Mouse (Mus musculus) cerebellum, adult 9-11 months (tissue): Measurements from ENCODE around the gene Polr3b.

Experiments
- DNase-seq: peaks from one replicate; pipeline ENCODE4 v3.0.0; 2022

The Polr3b gene

DNA sequence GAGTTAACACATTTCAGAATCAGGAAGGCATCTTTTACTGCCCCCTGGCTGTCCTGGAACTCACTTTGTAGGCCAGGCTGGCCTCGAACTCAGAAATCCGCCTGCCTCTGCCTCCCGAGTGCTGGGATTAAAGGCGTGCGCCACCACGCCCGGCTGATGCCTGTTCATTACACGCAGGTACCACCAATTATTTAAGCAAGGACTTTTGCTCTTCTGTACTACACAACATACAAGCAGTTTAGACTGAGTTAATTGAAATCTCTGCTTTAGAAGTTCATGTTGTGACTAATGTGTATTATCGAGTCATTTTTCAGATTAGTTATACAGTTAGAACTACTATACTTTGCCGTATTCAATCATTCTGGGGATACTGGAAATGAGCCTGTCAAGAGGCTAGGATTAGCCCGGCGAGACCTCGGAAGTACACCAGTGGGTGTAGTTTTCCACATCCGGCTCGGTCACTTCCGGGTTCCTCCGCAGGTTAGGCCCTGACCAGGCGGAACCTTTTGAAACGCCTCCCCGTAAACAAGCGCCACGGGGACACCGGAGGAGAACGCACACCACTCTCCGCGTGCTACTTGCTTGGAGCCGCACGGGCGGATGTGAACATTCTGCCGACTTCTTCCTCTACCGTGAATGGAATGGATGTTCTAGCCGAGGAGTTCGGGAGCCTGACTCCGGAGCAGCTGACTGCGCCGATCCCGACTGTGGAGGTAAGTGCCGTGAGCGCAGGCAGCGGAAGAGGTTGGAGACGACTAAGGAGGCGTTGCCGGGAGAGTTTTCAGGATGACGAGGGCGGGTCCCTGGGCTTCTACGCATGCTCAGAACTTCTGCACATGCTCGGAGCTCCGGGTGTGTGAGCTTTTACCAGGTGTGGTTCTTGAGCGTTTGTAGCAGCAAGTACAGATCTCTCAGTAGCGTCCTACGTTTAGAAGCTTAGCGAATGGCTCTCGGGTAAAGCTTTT lies at the start of gene Polr3b:
Gene Polr3b, plus strand, starts transcription at position 467 of the 965 bp plus-strand sequence.
- DNase-seq: peak; percentile 95

DNA sequence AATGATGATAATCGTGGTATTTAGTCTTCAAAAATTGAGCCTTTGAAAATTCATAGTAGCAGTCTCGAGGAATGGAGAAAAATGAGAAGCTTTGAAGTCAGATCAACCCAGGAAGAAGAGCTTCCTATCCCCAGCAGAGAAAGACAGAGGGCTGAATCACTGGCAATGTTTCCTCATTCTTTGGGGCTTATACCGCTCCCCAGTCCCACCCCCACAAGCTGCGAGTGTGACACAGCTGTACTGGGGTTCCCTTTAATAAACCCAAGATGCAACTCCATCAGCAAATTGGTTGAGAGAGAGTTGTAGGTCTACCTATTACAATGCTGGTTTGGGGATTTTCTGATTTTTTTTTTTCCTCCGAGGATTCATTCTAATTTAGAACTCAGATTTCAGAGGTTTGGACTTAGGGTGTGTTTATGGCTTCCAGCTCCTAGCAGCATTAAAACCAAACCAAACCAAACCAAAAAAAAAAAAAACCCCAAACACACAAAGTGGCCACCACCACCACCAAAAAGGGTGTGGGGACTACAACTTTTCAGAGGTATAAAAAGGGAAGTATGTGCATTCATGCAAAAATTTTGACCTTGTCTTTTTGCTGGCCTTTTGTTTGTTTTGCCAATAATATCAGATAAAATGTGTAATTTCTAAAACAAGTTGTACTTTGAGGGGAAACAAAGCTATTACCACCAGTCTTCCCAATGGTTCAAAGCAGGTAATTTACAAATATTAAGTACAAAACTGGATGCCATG lies 48.2 kb upstream of the Polr3b start:
- DNase-seq: no peak

DNA sequence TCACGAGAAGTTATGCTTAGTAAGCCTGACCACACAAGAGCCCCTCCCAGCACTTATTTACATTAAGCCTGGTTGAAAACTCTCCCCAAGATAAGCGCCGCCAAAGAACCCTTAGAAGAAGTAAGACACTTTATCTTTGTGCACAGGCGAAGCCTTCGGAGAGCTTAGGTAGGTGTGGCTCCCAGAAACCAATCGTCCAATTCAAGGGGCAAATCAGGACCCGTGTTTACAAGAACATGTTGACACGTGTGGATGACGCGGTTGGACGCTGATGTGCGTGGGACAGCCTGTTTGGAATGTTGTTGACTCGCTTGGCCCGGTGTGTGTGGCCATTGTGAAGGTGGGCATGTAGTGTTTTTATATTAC lies 46.1 kb upstream of the Polr3b start:
- DNase-seq: no peak

DNA sequence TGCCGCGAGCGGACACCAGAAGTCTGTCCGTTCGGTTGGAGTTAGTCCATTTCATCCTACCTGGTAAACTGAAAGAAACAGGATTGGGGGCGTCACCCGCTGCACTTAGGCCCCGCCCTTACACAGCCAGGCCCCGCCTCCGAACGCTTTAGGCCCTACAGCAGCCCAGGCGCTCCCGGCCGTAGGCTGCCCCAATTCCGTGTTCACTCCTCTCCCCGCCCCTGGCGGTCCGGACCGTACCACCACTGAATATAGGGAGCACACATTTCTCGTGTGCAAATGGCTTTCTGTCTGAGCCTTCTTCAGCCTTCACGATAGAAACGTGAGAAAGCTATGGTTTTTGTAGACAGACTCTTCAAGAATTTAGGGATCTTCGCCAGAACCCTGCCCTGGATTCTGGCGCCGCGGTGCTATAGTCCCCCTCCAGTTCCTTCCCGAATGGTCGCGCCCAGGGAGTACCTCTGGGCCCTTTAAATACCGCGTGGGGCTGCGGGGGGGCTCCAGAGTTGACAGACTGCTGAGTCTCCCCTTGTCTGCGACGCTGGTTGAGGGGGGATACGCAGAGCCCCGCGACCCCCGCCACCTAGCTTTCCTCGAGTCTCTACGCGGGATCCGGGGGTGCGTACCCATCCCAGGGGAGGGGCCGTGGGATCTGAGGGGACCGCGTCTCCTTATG lies 45.6 kb upstream of the Polr3b start, which contains the start of gene Tcp11l2:
Gene Tcp11l2, plus strand, starts transcription at position 232 of the 676 bp plus-strand sequence.
- DNase-seq: peak; percentile 97

DNA sequence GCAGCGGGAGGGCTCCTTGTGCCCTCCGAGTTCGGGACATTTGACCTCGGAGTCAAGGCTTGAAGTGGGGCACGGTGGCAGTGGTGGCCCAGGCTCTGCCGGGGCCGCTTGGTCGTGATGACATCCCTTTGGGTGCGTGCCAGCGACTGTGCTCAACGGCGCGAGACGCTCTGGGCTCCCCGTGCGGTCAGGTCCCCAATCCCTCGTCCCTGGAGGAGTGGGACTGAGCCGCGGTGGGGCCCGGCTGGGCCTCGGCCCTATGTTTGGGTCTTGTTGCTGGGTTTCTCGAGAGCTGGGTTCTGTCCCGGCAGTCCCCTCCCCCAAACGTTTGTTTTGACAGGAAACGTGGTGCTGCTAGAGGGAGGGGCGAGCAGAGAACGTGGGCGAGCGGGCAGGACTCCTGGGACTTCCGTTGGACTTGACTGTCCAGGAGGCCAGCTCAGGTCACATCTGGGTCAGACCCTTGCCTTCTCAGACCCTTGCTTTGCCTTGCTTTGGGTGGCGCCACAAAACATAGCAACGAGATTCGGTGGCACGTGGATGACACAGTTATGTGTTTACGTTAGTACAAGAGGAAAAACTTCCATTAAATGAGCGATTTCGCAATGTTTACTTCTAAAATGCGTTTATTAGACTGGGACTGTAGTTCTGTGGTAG lies 44.9 kb upstream of the Polr3b start:
- peak; percentile 86 for DNase-seq

DNA sequence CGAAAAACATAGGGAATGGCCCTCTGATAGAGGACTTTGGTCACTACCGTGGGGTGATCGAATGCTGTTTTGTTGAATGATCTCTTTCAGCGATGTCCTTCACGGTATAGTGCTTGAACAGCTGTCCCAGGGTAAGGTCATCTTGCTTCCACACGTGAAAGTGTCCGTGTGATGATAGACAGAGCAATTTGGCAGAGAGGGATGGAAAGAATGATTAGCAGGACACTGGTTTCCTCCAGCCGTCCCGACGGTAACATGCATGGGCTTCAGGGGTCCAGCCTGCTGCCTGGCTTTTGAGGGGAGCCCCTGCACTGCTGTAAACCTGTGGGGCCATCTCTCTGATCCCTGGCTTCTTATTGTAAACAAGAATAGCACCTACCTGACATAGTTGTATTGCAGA lies 43.4 kb upstream of the Polr3b start:
- no peak for DNase-seq

DNA sequence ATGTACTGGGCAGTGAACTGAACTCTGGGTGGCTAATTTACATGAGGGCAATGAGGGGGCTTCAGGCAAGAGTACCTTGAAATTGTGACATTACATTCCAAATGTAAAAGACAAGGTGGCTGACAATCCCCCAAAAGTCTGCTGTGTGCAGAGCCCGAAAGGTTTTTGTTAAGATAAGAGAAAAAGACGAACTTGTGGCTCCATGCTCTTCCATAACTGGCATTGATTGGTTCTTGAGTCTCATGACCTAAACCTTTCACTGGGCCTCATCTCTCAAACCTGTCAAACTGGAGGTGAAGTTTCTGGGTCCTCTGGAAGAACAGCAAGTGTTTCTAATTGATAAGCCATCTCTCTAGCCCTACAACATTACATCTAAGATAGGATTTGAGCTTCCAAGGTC lies 42.6 kb upstream of the Polr3b start:
- no peak for DNase-seq

DNA sequence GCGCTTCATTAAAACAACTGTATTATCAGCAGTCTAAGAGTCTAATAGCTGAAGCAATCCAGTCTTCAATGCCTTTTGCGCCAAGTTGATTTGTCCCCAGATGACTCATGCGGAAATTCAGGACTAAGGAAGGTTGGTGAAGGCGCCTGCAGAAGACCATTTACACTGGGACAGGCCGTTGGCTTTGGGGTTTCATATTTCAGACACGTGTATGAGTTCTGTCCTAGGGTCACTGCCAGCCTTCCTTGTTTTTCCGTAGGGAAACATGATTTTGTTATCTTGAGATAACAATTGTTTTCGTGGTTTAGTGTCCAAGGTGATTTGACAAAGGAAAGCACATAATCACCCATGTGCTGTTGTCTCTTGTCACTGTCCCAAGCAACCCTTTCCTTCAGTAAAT lies 40.9 kb upstream of the Polr3b start:
- no peak for DNase-seq

DNA sequence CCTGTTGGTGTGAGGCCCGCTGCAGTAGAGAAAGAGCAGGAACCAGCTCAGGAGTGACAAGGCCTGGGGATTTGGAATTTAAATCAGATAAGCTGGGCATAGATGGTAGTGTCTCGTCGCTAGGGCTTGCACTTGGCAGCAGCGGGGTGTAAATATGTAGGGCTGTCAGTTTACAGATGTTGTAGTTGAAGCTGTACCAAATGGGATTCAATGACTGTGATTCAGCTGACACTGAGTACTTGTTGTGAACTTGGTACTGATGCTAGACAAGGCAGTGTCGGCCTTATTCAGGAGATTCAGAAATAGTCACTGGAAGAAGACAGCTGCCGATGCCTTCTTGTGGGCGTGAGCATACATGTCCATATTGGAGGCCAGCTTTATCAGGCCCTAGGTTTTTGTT lies 39.9 kb upstream of the Polr3b start:
- no peak for DNase-seq

DNA sequence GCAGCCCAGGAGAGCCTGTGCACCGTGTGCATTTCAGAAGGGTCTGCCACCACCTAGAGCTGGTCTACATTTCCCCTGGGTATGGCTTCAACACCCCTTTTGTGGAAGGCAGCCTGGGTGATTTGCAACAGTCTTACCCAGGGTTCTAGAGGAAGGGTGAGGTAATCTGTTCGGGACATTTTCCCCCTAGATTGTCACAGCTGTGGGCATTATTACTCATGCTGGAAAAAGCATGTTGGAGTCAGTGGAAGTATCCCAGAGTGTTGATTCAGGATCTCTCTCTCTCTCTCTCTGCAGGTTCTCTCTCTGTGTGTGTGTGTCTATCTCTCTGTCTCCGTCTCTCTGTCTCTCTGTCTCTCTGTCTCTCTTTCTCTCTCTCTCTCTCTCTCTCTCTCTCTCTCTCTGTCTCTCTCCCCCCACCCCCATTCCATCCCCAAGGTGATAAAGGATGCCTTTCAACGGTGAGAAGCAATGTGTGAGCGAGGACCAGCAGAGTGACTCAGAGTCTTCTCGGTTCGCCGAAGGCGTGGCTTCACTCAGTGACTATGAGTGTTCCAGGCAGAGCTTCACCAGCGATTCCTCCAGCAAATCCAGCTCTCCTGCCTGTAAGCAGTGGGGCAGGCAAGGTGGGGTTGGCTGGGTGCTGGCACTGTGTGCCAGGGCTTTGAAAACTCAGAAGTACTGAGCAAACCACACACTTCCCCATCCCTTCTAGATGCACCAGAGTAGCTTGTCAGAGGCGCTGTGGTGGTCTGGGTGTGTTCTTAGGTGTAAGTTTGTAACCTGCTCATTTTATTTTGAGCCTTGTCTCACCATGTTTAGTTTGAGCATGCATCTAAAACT lies 37.4 kb upstream of the Polr3b start:
- DNase-seq: no peak

DNA sequence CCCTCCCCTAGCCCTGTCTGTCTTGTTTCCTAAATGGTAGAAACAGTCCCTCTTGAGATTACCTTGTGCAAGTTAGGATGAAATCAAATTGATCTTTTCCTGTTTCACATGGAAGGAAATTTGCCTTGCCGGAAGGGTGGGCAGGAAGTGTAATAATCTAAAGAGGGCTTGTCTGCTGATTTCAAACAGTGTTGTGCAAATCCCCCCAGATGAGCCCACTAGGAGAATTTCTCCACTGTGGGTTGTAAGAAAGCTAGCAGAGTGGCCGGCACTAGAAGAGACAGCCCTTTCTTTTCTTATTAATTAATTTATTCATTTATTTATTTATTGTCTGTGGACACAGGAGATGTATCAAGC lies 36.8 kb upstream of the Polr3b start:
- no peak for DNase-seq

DNA sequence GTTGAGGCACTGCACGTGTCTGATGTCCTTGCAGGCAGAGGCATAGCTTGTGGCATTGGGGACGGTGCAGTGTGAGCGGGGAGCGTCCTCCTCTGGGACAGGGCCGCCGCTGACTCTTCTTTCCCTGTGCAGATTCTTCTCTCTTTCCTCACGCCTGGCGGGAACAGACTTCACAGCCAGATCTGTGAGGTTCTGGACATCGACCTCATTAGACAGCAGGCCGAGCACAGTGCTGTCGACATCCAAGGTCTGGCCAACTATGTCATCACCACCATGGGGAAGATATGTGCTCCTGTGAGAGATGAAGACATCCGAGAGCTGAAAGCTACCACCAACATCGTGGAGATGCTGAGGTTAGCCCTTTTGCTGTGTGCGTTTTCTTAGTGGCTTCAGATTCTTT lies 31.1 kb upstream of the Polr3b start:
- DNase-seq: peak; percentile 20

DNA sequence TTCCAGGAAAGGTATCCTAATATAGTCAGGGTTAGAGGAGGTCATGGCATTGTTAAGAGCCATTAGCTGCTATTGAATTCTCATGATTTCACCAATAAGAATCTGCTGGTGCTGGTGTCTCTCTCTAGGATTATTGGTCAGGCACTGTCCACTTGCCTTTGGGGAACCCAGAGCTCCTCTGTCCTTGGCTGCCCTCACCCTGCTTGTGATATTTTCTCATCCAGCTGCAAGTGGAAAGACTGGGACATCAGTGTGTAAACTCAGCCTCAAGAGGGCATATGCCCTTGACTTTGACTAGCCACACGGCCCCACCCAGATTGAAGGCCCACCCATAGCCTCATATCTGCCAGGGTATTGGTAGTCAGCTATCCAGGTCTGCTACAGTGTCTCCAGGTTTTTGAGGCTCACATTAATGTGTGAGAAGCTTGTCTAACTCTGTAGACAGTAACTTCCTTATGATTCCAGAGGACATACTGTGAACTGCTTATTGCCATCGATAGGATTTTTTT lies 30.4 kb upstream of the Polr3b start:
- DNase-seq: no peak

DNA sequence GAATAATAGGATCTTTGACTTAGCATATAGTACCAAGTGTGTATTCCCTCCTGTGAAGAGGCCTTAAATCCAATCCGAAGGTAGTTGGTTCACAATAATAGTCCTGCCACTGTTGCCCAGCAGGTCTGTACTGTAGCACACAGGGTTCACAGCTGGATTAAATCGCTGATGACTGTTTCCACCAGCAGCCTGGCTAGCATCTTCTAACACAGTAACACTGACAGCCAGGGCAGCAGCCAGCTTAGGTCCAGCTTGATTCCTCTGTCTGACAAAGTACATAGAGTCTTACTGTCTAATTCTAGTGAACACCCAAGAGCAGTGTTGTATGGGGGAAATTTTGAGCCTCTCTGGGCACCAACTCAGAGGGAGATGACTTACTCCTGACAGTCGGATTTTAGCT lies 29.3 kb upstream of the Polr3b start:
- DNase-seq: no peak

DNA sequence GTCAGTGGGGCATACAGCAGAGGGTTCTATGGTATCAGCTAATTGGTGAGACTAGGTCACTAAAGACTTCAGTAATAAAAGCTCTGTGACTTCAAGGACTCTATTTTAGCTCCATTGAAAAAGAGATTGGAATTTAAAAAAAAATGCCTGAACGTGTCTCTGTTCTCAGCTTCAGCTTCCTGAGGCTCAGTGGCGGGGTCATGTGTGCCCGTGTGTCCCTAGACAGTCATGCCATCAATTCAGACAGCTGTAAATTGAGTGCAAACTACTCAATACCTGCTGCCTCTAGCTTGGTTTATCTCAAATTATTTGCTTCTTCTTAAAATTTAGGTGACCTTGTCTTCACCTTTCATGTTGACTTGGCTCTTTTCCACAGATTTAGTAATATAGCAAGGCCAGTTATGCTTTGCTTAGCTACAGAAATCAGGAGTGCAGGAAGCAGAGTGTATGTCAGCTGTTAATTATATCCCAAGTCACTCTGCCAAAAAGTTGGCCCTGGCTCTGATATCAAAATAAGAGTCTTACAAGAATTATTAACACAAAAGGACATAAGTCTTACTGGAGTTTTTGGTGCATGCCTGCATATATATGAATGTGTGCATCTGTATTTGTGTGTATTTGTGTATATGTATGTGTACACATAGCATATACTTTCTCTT lies 24.8 kb upstream of the Polr3b start:
- peak; percentile 27 for DNase-seq

DNA sequence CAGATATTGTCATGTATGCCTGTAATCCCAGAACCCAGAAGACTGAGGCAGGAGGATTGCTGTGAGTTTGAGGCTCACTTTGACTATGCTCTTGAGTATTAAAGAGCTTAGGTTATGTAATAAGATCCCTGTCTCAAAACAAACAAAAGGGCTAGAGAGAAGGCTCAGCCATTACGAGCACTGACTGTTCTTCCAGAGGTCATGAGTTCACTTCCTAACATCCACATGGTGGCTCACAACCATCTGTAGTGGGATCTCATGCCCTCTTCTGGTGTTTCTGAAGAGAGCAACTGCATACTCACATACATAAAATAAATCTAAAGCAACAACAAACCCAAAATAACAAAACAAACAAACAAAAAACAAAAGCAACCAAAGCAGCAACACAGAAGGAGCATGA lies 23.9 kb upstream of the Polr3b start:
- DNase-seq: no peak

DNA sequence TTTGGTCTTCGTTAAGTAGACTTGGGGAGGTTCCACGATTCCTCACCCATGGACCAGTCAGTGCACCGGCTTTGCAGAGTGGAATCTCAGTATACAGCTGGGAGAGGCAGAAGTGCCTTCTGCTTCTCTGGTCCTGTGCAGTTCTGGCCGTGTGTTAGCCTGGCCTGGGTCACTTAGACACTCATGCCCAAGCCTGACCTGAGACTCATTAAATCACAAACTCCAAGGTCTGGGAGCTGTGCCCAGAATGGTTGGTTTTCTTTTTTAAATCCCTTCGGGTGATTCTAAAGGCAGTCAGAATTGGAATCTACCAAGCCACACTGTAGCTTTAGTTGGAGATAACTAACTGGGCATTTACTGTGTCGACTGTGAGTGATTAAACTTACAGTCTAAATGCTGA lies 22.0 kb upstream of the Polr3b start:
- DNase-seq: no peak

DNA sequence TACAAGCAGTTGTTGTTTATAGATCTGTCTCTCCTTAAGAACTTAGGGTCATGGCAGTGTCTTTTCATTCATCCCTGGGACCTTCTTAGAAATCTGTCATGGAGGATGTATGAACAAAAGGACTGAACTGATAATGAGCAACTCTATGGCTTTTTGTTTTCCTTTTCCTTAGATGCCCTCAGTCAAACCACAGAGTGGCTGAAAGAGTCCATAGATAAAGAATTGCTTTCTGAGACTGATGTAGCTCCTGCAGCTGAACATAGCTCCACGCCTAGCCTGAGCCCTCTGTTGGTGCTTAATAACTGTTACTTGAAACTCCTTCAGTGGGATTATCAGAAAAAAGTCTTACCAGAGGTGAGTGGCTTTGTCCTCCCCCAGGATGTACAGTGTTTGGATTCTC lies 17.8 kb upstream of the Polr3b start:
- no peak for DNase-seq

DNA sequence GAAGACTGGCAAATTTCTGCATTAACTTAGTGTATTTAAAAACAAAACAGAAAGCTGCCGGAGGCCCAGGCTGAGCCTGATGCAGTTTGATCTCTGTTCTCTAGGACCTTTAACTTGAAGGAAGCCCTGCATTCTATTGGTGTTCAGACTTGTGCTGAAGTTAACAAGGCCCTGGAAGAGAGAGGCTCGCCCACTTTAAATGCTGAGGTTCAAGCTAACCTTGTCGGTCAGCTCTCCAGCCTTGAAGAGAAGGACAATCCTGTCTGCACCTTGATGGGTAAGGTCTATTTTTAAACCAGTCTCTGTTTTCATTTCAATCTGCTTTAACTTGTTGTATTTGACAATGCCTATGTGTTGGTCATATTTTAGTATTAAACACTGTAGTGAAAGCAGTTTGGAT lies 13.7 kb upstream of the Polr3b start:
- no peak for DNase-seq

DNA sequence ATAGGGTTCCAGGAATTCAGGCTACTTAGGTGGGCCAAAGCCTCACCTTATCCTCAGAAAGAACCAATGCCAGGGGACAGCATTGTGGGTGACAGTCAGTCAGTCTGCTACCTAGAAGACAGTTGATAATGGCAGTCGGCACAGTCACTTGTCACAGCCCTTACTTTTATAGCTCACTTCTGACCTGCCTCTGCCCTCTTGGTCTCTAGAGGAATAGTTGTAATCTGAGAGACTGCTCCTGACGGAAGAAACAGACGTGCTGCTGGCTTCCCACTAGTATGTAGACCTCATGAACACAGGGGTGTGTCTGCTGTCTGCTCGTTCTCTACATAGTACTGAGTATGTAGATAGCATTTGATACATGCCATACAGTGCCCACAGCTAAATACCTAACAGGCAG lies 11.8 kb upstream of the Polr3b start:
- no peak for DNase-seq

DNA sequence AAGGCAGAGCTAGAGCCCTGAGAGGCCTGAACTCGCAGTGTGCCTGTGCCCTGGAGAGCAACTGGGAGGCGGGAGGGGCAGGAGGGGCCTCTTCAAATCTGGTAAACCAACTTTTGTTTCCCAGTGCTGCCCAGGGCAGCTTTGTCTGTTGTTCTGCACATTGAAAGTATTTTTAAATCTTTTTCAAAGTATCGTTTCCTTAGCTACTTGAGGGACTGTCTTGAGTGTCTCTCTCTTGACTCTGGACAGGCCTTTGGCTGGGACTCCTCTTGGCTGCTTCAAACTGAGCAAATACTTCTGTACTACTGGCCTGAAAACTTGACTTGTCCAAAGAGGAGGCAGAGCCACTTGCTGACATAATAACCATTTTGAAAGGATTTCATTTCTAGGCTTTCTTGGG lies 11.3 kb upstream of the Polr3b start:
- DNase-seq: no peak
